Comparison of ENCODE assay signal across 14 mouse cellular contexts in the genomic region with DNA sequence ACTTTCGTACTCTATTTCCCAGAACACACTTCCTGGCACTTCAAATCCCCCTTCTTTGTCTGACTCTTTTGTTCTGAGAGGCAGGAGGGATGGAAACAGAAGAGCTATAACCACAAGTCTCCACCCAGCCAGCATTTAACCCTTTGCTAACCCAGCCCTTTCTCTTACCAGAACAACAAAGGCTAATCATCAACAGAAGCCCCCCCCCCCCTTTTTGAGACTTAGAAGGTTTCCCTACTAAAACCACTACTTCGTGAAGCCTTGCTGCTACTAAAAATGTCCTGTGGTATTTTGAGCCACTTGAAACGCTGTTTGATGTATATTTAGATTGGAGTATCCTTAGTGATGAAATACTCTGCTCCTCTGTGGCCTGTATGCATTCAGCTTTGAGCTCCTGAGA. TPM values are rescaled to one million over a fixed set of nuclear protein-coding genes. Genes with fewer than 3 reads are reported as not detected.
DNase-seq lines count a peak whose midpoint lies in the region; ATAC-seq lines count a peak whose summit lies in the region.
"Had no signal": no experiment of that assay in that cellular context is flagged by ENCODE, and none has a peak within 500 bp of the region (broad histone marks: within the 10 kb centered on the region; RNA-seq: fewer than 3 reads in every experiment).

No protein-coding gene starts in this region.

- H3K9ac ChIP-seq in heart, embryonic 13.5 days: no peak overlapping the region
- H3K9ac ChIP-seq in heart, embryonic 12.5 days: no peak overlapping the region
- H3K9ac ChIP-seq in embryonic facial prominence, embryonic 15.5 days: no peak overlapping the region
- no peak overlapping the region for H3K9ac ChIP-seq in midbrain, embryonic 12.5 days (replicated peaks)
- H3K9ac ChIP-seq: hindbrain, embryonic 12.5 days had no signal

- no peaks in the 10 kb centered on the region for H3K9me3 ChIP-seq in heart, embryonic 13.5 days
- no peaks in the 10 kb centered on the region for H3K9me3 ChIP-seq in heart, embryonic 12.5 days (replicated peaks)
- H3K9me3 ChIP-seq in embryonic facial prominence, embryonic 15.5 days (replicated peaks): no peaks in the 10 kb centered on the region
- no peaks in the 10 kb centered on the region for H3K9me3 ChIP-seq in midbrain, embryonic 12.5 days
- H3K9me3 ChIP-seq: hindbrain, embryonic 12.5 days had no signal

- no peaks in the 10 kb centered on the region for H3K27me3 ChIP-seq in heart, embryonic 13.5 days (replicated peaks)
- H3K27me3 ChIP-seq in heart, embryonic 12.5 days (replicated peaks): no peaks in the 10 kb centered on the region
- H3K27me3 ChIP-seq in embryonic facial prominence, embryonic 15.5 days: no peaks in the 10 kb centered on the region
- no peaks in the 10 kb centered on the region for H3K27me3 ChIP-seq in midbrain, embryonic 12.5 days
- H3K27me3 ChIP-seq: hindbrain, embryonic 12.5 days had no signal

- H3K4me2 ChIP-seq in heart, embryonic 13.5 days: peak overlapping the region; percentile 24
- no peak overlapping the region for H3K4me2 ChIP-seq in heart, embryonic 12.5 days
- no peak overlapping the region for H3K4me2 ChIP-seq in embryonic facial prominence, embryonic 15.5 days (replicated peaks)
- no peak overlapping the region for H3K4me2 ChIP-seq in midbrain, embryonic 12.5 days (replicated peaks)
- H3K4me2 ChIP-seq: hindbrain, embryonic 12.5 days had no signal

- H3K4me3 ChIP-seq in heart, embryonic 13.5 days: no peak overlapping the region
- no peak overlapping the region for H3K4me3 ChIP-seq in heart, embryonic 12.5 days
- no peak overlapping the region for H3K4me3 ChIP-seq in embryonic facial prominence, embryonic 15.5 days (replicated peaks)
- H3K4me3 ChIP-seq in midbrain, embryonic 12.5 days: no peak overlapping the region
- H3K4me3 ChIP-seq: hindbrain, embryonic 12.5 days had no signal

- no peaks in the 10 kb centered on the region for H3K36me3 ChIP-seq in heart, embryonic 13.5 days
- no peaks in the 10 kb centered on the region for H3K36me3 ChIP-seq in heart, embryonic 12.5 days
- no peaks in the 10 kb centered on the region for H3K36me3 ChIP-seq in embryonic facial prominence, embryonic 15.5 days
- no peaks in the 10 kb centered on the region for H3K36me3 ChIP-seq in midbrain, embryonic 12.5 days
- H3K36me3 ChIP-seq: hindbrain, embryonic 12.5 days had no signal

- no peak for ATAC-seq in heart, embryonic 13.5 days (ENCODE audit: extremely low read depth, insufficient number of reproducible peaks, low FRiP score, low TSS enrichment)
- ATAC-seq in heart, embryonic 12.5 days (ENCODE audit: insufficient number of reproducible peaks, low FRiP score): no peak
- peak; percentile 38 for ATAC-seq in CD4-positive, CD25-positive, alpha-beta regulatory T cell, adult 4 months
- ATAC-seq in embryonic facial prominence, embryonic 15.5 days (ENCODE audit: insufficient number of reproducible peaks, low FRiP score, low TSS enrichment, low read depth): no peak
- ATAC-seq in midbrain, embryonic 12.5 days (ENCODE audit: low FRiP score, low read depth): no peak

- H3K4me1 ChIP-seq in heart, embryonic 13.5 days: peaks cover 35% of the 10 kb centered on the region
- peaks cover 26% of the 10 kb centered on the region for H3K4me1 ChIP-seq in heart, embryonic 12.5 days (replicated peaks)
- peaks cover 13% of the 10 kb centered on the region for H3K4me1 ChIP-seq in embryonic facial prominence, embryonic 15.5 days
- H3K4me1 ChIP-seq in midbrain, embryonic 12.5 days: peaks cover 56% of the 10 kb centered on the region

- DNase-seq in adrenal gland, adult 18-20 months (ENCODE audit: low spot score in 2 of 2): no peak
- no peak for DNase-seq in urinary bladder, postnatal 14 days (ENCODE audit: low spot score)
- DNase-seq in adrenal gland, postnatal 36 days: no peak
- DNase-seq: gastrocnemius, postnatal 14 days; thymus, postnatal 36 days had no signal

- 28% methylated on average over 3 of the region's 3 CpGs for WGBS in heart, embryonic 13.5 days
- 35% methylated on average over 3 of the region's 3 CpGs for WGBS in heart, embryonic 12.5 days
- 16% methylated on average over 3 of the region's 3 CpGs for WGBS in embryonic facial prominence, embryonic 15.5 days
- WGBS in midbrain, embryonic 12.5 days: 16% methylated on average over 3 of the region's 3 CpGs

- 0 out of 2 replicates have a peak overlapping the region, but pooled peaks have one; percentile 15 for H3K27ac ChIP-seq in heart, embryonic 13.5 days (replicated peaks)
- no peak overlapping the region for H3K27ac ChIP-seq in heart, embryonic 12.5 days (ENCODE audit: poor library complexity, severe bottlenecking)
- peak overlapping the region; percentile 34; the same call in 1 of the 2 replicates for H3K27ac ChIP-seq in embryonic facial prominence, embryonic 15.5 days (replicated peaks)
- H3K27ac ChIP-seq in midbrain, embryonic 12.5 days (replicated peaks): peak overlapping the region; percentile 52

RNA-seq across cellular contexts. Expression of a gene that starts 52.7 kb away (rescaled TPM):
- polyA plus RNA-seq in heart, embryonic 13.5 days (2015; fragmentation: Nextera tagmentation; extraction: Ambion mirVana): not detected in 2 replicates
- polyA plus RNA-seq in heart, embryonic 12.5 days (2016; fragmentation: Nextera tagmentation; extraction: Ambion mirVana): not detected in 2 replicates
- not detected for polyA plus RNA-seq in CD4-positive, CD25-positive, alpha-beta regulatory T cell, adult 4 months (2017; shearing (Covaris generic))
- not detected in 2 replicates for polyA plus RNA-seq in embryonic facial prominence, embryonic 15.5 days (2015; fragmentation: Nextera tagmentation; extraction: Ambion mirVana)
- polyA plus RNA-seq in midbrain, embryonic 12.5 days (2016; fragmentation: Nextera tagmentation; extraction: Ambion mirVana): not detected in 2 replicates
- not detected for total RNA-seq in adrenal gland, adult 18-20 months (2021)
- total RNA-seq in adrenal gland, postnatal 36 days (2021): not detected
- total RNA-seq: gastrocnemius, postnatal 14 days; layer of hippocampus, adult 18-20 months; liver, adult 2 months had no signal
- polyA plus RNA-seq: hindbrain, embryonic 12.5 days; liver, adult 2 months; spleen, adult 2 months had no signal
